Mouse (Mus musculus) liver, postnatal 0 days (tissue): ENCODE results near the gene Axdnd1.

Experiments used
- CTCF ChIP-seq: sonication (generic); IDR thresholded peaks from 2 replicates; pipeline ENCODE4 v1.5.1; 2016; ENCODE audit warnings: antibody characterized with exemption, low read depth
- EP300 ChIP-seq: IDR thresholded peaks from 2 replicates; pipeline ENCODE4 v1.6.1; 2016; ENCODE audit warnings: antibody characterized with exemption, low read depth, mild to moderate bottlenecking

- TF ChIP-seq CTCF, result no peak
- no peak for TF ChIP-seq EP300
Observed at GRCm38 (mm10) chr1:156461036-156461435, 40.1 kb upstream of the Axdnd1 start.
